Mouse (Mus musculus) midbrain, embryonic 15.5 days (tissue): ENCODE results near the gene Olfr834. TPM values are rescaled to one million over a fixed set of nuclear protein-coding genes. Genes with fewer than 3 reads are reported as not detected.

ENCODE experiments used
- ATAC-seq: fragments of 200-750 bp; cut with Nextera tagmentation; replicated peaks from 2 replicates; pipeline ENCODE4 v1.8.0; 2017; ENCODE audit warnings: moderate TSS enrichment
- H3K27ac ChIP-seq: fragments of 300-500 bp; sonication (generic); 2 replicates; pipeline ENCODE4 v1.5.1; 2015; ENCODE audit warnings: mild to moderate bottlenecking, inconsistent platforms
- H3K27me3 ChIP-seq: fragments of 300-500 bp; sonication (generic); replicated peaks from 2 replicates; pipeline ENCODE4 v1.6.1; 2015; ENCODE audit warnings: inconsistent platforms
- H3K36me3 ChIP-seq: fragments of 300-500 bp; sonication (generic); replicated peaks from 2 replicates; pipeline ENCODE4 v1.6.1; 2015; ENCODE audit warnings: inconsistent platforms
- H3K4me1 ChIP-seq: fragments of 300-500 bp; sonication (generic); 2 replicates; pipeline ENCODE4 v1.6.1; 2015; ENCODE audit warnings: inconsistent platforms
- H3K4me2 ChIP-seq: fragments of 300-500 bp; sonication (generic); 2 replicates; pipeline ENCODE4 v1.6.1; 2015; ENCODE audit warnings: inconsistent platforms, mild to moderate bottlenecking, moderate library complexity
- H3K4me3 ChIP-seq: fragments of 300-500 bp; sonication (generic); 2 replicates; pipeline ENCODE4 v1.5.1; 2015; ENCODE audit warnings: mild to moderate bottlenecking, inconsistent platforms
- H3K9ac ChIP-seq: fragments of 300-500 bp; sonication (generic); 2 replicates; pipeline ENCODE4 v1.6.1; 2015; ENCODE audit warnings: mild to moderate bottlenecking, inconsistent platforms
- H3K9me3 ChIP-seq: fragments of 300-500 bp; sonication (generic); 2 replicates; pipeline ENCODE4 v1.6.1; 2016; ENCODE audit warnings: inconsistent platforms
- WGBS: fragments of 180-500 bp; shearing (Covaris S2); methylation state at CpG from one replicate; pipeline ENCODE4 v1.1.7; 2015; ENCODE audit warnings: mixed read lengths; 5-methylcytosine and 5-hydroxymethylcytosine counted together
- polyA plus RNA-seq: library from polyadenylated mRNA; unstranded; fragments of >200 nt; fragmentation: Nextera tagmentation; extraction: Ambion mirVana; gene quantifications from 2 replicates; pipeline ENCODE4 v1.2.1, GENCODE M21; 2015

Olfr834 gene
- polyA plus RNA-seq, result not detected in 2 replicates

GRCm38 (mm10) chr9:18987690-18988089, at the start of gene Olfr834:
Gene Olfr834 (plus strand): TSS chr9:18987990.
- H3K27me3 ChIP-seq, result no peaks in the 10 kb centered on the region
- no peaks in the 10 kb centered on the region for H3K4me1 ChIP-seq
- H3K4me2 ChIP-seq, result no peak within 1 kb of the TSS
- H3K27ac ChIP-seq, result no peak within 1 kb of the TSS
- ATAC-seq, result no peak
- 83% methylated on average over 3 of the region's 3 CpGs for WGBS
- no peaks in the 10 kb centered on the region for H3K36me3 ChIP-seq
- no peak within 1 kb of the TSS for H3K4me3 ChIP-seq
- H3K9ac ChIP-seq, result no peak within 1 kb of the TSS
- no peaks in the 10 kb centered on the region for H3K9me3 ChIP-seq

GRCm38 (mm10) chr9:18962021-18962420, 25.8 kb upstream of the Olfr834 start:
- Histone ChIP-seq H3K36me3 (no peaks in the 10 kb centered on the region), H3K4me3 (no peak overlapping the region), H3K27me3 (no peaks in the 10 kb centered on the region), H3K27ac (no peak overlapping the region), H3K9me3 (no peaks in the 10 kb centered on the region; the same call in 1 of the 2 replicates), H3K4me2 (no peak overlapping the region), H3K4me1 (no peaks in the 10 kb centered on the region), H3K9ac (no peak overlapping the region)
- no peak for ATAC-seq

- Histone ChIP-seq H3K27me3 (no peaks in the 10 kb centered on the region), H3K4me1 (no peaks in the 10 kb centered on the region)
- 52% methylated on average over 1 of the region's 1 CpGs for WGBS
Observed at GRCm38 (mm10) chr9:19032435-19032834, 44.6 kb downstream of the Olfr834 start, which contains the start of gene Olfr835. Gene Olfr835 (plus strand): TSS chr9:19032735.

More at GRCm38 (mm10) chr9:19032435-19032834, 44.6 kb downstream of the Olfr834 start, which contains the start of gene Olfr835:
- Histone ChIP-seq H3K9ac (no peak within 1 kb of the TSS), H3K36me3 (no peaks in the 10 kb centered on the region), H3K4me3 (no peak within 1 kb of the TSS), H3K9me3 (no peaks in the 10 kb centered on the region), H3K27ac (no peak within 1 kb of the TSS), H3K4me2 (no peak within 1 kb of the TSS)
- no peak for ATAC-seq

Other genes starting within 250 kb of the Olfr834 start
- not detected in 2 replicates for gene Olfr24, start 224.0 kb upstream of the Olfr834 start, polyA plus RNA-seq
- gene Olfr828, start 168.5 kb upstream of the Olfr834 start, polyA plus RNA-seq, result not detected in 2 replicates
- gene Olfr829, start 133.1 kb upstream of the Olfr834 start, polyA plus RNA-seq, result not detected in 2 replicates
- gene Olfr830, start 113.3 kb upstream of the Olfr834 start, polyA plus RNA-seq, result not detected in 2 replicates
- not detected in 2 replicates for gene Olfr832, start 50.9 kb upstream of the Olfr834 start, polyA plus RNA-seq
- not detected in 2 replicates for gene Olfr835, start 44.7 kb downstream of the Olfr834 start, polyA plus RNA-seq
- not detected in 2 replicates for gene Olfr836, start 132.4 kb downstream of the Olfr834 start, polyA plus RNA-seq
- gene Olfr837, start 148.3 kb downstream of the Olfr834 start, polyA plus RNA-seq, result not detected in 2 replicates
- gene Olfr839-ps1, start 189.3 kb downstream of the Olfr834 start, polyA plus RNA-seq, result not detected in 2 replicates